Mouse (Mus musculus) hindbrain, embryonic 14.5 days (tissue): ENCODE results near the gene Dock7. TPM values are rescaled to one million over a fixed set of nuclear protein-coding genes. Genes with fewer than 3 reads are reported as not detected.

Experiments
- ATAC-seq: fragments of 200-750 bp; cut with Nextera tagmentation; 2 replicates; pipeline ENCODE4 v1.8.0; 2017; ENCODE audit warnings: moderate number of reproducible peaks, mild to moderate bottlenecking, moderate TSS enrichment, moderate library complexity; ENCODE audit not compliant: low FRiP score
- DNase-seq: peaks from one replicate; pipeline ENCODE4 v3.0.0-alpha.2; 2015; ENCODE audit warnings: low spot score
- H3K27ac ChIP-seq: fragments of 300-500 bp; sonication (generic); 2 replicates; pipeline ENCODE4 v1.5.1; 2014; ENCODE audit warnings: mild to moderate bottlenecking, moderate library complexity
- H3K27me3 ChIP-seq: fragments of 300-500 bp; sonication (generic); 2 replicates; pipeline ENCODE4 v1.6.1; 2014; ENCODE audit warnings: mild to moderate bottlenecking, low read length, mixed read lengths; ENCODE audit not compliant: control insufficient read depth, insufficient read depth
- H3K36me3 ChIP-seq: fragments of 300-500 bp; sonication (generic); replicated peaks from 2 replicates; pipeline ENCODE4 v1.6.1; 2014; ENCODE audit not compliant: control insufficient read depth, insufficient read depth
- H3K4me1 ChIP-seq: fragments of 300-500 bp; sonication (generic); replicated peaks from 2 replicates; pipeline ENCODE4 v1.6.1; 2014; ENCODE audit warnings: antibody characterized with exemption, low read length, mixed read lengths; ENCODE audit not compliant: control insufficient read depth, insufficient read depth
- H3K4me2 ChIP-seq: fragments of 300-500 bp; sonication (generic); replicated peaks from 2 replicates; pipeline ENCODE4 v1.6.1; 2014; ENCODE audit warnings: mild to moderate bottlenecking, moderate library complexity
- H3K4me3 ChIP-seq: fragments of 300-500 bp; sonication (generic); replicated peaks from 2 replicates; pipeline ENCODE4 v1.5.1; 2014; ENCODE audit warnings: mild to moderate bottlenecking, low read length
- H3K9ac ChIP-seq: fragments of 300-500 bp; sonication (generic); 2 replicates; pipeline ENCODE4 v1.6.1; 2014
- H3K9me3 ChIP-seq: fragments of 300-500 bp; sonication (generic); 2 replicates; pipeline ENCODE4 v1.6.1; 2016; ENCODE audit warnings: low read length; ENCODE audit not compliant: control insufficient read depth
- WGBS: fragments of 180-500 bp; shearing (Covaris S2); extraction: QIAGEN DNeasy Blood & Tissue Kit; methylation state at CpG from one replicate; pipeline ENCODE4 v1.1.7; 2014; 5-methylcytosine and 5-hydroxymethylcytosine counted together
- polyA plus RNA-seq: library from polyadenylated mRNA; unstranded; fragments of >200 nt; fragmentation: Nextera tagmentation; extraction: Ambion mirVana; gene quantifications from 2 replicates; pipeline ENCODE4 v1.2.1, GENCODE M21; 2014

The Dock7 gene
- polyA plus RNA-seq, 1 experiment from 2014 or later, result 86.3 TPM

DNA sequence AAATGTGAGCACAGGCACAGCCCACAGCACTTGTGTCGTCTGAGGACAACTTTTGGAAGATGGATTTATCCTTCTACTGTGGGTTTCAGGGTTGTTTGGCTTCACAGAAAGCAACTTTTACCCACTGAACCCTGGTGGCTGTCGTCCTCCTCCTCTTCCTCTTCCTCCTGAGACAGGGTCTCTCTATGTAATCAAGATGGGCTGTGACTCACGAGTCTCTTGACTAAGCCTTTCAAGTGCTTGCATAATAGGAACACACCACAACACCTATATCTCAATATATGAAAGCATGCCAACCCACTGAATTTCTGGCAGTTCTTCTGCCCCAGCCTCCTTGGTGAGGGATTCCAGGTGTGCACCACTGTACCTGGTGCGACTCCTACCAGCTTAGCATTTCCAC is 199.8 kb downstream of the Dock7 start:
- Histone ChIP-seq H3K4me2 (no peak overlapping the region), H3K9ac (no peak overlapping the region), H3K4me1 (peaks cover 19% of the 10 kb centered on the region), H3K27me3 (no peaks in the 10 kb centered on the region), H3K4me3 (no peak overlapping the region), H3K36me3 (no peaks in the 10 kb centered on the region), H3K9me3 (no peaks in the 10 kb centered on the region), H3K27ac (no peak overlapping the region)
- ATAC-seq (no peak), DNase-seq (no peak)
- WGBS, result 87% methylated on average over 4 of the region's 4 CpGs

DNA sequence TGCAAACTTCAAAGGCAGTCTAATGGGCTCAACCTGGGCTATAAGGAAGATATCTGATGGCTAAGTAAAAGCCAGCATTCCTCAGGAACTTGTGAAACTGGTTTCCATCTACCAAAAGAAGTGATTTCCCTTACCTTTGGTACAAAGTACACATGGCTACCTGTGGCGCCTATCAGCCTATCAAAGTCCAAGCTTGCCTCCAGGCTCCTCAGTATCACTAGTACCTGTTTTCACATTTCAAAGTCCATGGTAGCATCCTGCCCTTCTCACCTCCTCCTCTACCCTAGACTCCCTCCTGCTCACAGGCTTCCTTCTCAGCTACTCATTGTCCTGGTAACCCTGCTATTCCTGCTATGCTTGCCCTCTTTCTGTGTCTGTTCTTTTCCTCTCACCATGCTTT is 202.5 kb downstream of the Dock7 start:
- no peaks in the 10 kb centered on the region for H3K27me3 ChIP-seq
- DNase-seq (no peak), ATAC-seq (no peak)
- no peak overlapping the region for H3K9ac ChIP-seq
- H3K27ac ChIP-seq, result no peak overlapping the region
- peaks cover 6% of the 10 kb centered on the region; the same call in 1 of the 2 replicates for H3K4me1 ChIP-seq
- H3K4me2 ChIP-seq, result no peak overlapping the region
- no peaks in the 10 kb centered on the region for H3K9me3 ChIP-seq
- 92% methylated on average over 1 of the region's 1 CpGs for WGBS
- H3K4me3 ChIP-seq, result no peak overlapping the region
- H3K36me3 ChIP-seq, result no peaks in the 10 kb centered on the region

DNA sequence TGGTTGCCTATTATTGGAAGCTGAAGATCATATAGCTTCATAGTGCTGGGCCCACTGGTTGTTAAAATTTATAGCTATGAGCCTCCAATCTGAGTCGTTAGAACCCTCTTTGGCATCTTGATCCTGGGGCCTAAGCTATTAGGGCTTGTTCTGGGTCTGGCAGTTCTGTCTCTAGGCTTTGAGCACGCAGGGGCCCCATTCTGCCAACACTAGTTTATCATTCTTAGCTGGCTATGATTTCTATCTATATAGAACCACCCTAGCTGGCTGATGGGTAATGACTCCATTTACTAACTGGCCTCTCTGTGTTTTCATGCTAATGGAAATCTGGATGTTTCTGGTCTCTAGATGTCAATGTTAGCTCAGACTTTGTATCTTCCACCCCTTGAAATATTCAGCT is 203.0 kb downstream of the Dock7 start:
- Histone ChIP-seq H3K4me1 (peaks cover 6% of the 10 kb centered on the region; the same call in 1 of the 2 replicates), H3K9me3 (no peaks in the 10 kb centered on the region), H3K4me3 (no peak overlapping the region), H3K36me3 (no peaks in the 10 kb centered on the region), H3K9ac (no peak overlapping the region), H3K4me2 (no peak overlapping the region), H3K27me3 (no peaks in the 10 kb centered on the region), H3K27ac (no peak overlapping the region)
- ATAC-seq, result no peak
- no peak for DNase-seq
- 79% methylated on average over 2 of the region's 2 CpGs for WGBS

DNA sequence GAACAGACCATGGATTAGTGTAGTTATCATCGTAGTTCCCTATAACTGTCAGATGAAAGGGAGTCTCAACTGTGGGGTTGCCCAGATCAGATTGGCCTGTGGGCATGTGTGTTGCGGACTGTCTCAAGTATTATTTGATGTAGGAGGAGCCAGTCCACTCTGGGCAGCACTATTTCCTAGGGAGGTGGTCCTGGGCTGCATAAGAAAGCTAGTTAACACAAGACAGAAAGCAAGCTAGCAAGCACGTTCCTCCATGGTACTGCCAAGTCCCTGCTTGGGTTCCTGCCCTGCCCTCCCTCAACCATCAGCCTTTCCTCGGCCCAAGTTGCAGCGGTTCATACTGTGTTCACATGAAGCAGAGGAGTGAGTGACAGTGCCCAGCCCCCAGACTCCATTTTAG is 210.5 kb downstream of the Dock7 start:
- H3K27ac ChIP-seq, result no peak overlapping the region
- no peak overlapping the region for H3K9ac ChIP-seq
- H3K4me2 ChIP-seq, result no peak overlapping the region
- H3K27me3 ChIP-seq, result no peaks in the 10 kb centered on the region
- DNase-seq (no peak), ATAC-seq (no peak)
- 96% methylated on average over 5 of the region's 5 CpGs for WGBS
- no peak overlapping the region for H3K4me3 ChIP-seq
- H3K9me3 ChIP-seq, result no peaks in the 10 kb centered on the region
- H3K4me1 ChIP-seq, result no peaks in the 10 kb centered on the region
- no peaks in the 10 kb centered on the region for H3K36me3 ChIP-seq

DNA sequence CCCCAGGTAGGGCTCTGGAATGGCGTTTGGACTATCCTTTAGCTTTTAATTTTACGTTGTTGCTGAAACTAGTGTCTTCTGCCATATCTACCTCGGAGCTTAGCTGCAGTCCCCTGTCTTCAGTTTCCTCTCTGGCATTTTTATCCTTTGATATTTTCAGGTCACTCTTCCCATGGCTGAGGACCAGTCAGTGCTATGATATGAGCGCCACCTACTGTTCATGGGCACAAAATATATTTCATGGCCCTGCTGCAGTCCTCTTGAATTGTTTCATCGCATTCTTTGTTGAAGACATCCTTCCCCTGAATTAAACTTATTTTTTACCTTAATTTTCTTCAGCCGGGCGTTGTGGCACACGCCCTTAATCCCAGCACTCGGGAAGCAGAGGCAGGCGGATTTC is 233.6 kb downstream of the Dock7 start:
- 22% methylated on average over 10 of the region's 10 CpGs for WGBS
- no peak overlapping the region for H3K9ac ChIP-seq
- no peak overlapping the region for H3K4me3 ChIP-seq
- DNase-seq, result peak; percentile 85
- no peaks in the 10 kb centered on the region for H3K4me1 ChIP-seq
- H3K9me3 ChIP-seq, result no peaks in the 10 kb centered on the region
- H3K27ac ChIP-seq, result no peak overlapping the region
- peak; percentile 79 for ATAC-seq
- H3K4me2 ChIP-seq, result no peak overlapping the region
- no peaks in the 10 kb centered on the region for H3K27me3 ChIP-seq
- no peaks in the 10 kb centered on the region for H3K36me3 ChIP-seq

Other genes with a start within 250 kb of the Dock7 start
- 36.1 and 39.4 TPM in 2 replicates for gene Usp1, start 197.1 kb downstream of the Dock7 start, polyA plus RNA-seq
- gene Angptl3, start 90.0 kb downstream of the Dock7 start, polyA plus RNA-seq, result 0.82 and 1.3 TPM in 2 replicates
- gene Atg4c, start 73.0 kb upstream of the Dock7 start, polyA plus RNA-seq, result 19.2 and 20.4 TPM in 2 replicates
- 0.24 and 0.35 TPM in 2 replicates for gene Gm12689, start 175.0 kb upstream of the Dock7 start, polyA plus RNA-seq